Mouse (Mus musculus): ENCODE data around the gene Rcn3.

- TF ChIP-seq GATA1 (IDR thresholded peaks at IDR 0.05; ENCODE audit: low read length) (no peak), TAL1 (IDR thresholded peaks at IDR 0.05; ENCODE audit: low read length) (no peak)
Measured at GRCm38 (mm10) chr7:45075405-45075804, 16.6 kb downstream of the Rcn3 start.

Measured in erythroblast, embryonic 14.5 days (primary cell).